Mouse (Mus musculus) thymus, postnatal 4 days (tissue): Measurements from ENCODE around the gene Rufy1.

ENCODE experiments used
- DNase-seq: peaks from one replicate; pipeline ENCODE4 v3.0.0; 2021

The Rufy1 gene

DNA sequence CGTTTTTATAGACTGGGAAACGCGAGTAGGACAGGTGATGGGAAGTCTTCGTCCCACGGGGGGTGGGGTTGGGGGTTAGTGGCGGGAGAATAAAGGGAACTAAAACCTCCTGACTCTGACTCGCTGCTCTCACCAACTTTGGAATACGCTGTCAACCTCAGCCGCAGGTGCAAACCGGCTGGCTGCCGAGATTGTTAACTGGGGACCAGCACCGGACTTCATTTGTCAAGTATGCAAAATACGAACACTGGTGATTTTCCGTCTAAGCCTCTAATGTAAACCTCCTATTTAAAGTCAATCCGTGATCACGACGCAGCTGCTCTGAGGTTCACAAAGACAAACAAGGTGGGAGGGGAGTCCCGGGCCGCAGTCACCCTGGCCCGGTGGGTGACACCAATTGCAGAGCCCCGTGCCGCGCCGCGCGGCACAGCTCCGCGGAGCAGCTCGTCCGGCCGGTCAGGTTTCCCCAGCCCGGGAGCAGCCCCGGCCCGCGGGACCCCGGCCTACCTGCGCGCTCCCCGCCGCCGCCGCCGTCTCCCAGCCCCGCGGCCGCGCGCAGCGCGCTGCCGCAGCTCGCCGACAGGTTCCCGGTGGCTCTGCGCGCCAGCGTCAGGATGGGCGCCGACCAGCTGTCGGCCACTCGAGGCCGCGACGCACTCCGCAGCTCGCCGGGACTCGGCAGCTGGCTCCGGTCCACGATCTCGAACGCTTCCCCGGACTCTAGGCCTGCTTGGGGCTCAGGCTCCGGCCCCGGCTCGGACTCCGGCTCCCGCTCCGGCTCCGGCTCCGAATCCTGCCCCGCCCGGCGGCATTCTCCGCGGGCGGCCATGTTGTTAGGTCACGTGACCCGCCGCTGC lies at the start of gene Rufy1:
Gene Rufy1, minus strand, starts transcription at position 849 of the 857 bp plus-strand sequence.
- DNase-seq = peak; percentile 90

DNA sequence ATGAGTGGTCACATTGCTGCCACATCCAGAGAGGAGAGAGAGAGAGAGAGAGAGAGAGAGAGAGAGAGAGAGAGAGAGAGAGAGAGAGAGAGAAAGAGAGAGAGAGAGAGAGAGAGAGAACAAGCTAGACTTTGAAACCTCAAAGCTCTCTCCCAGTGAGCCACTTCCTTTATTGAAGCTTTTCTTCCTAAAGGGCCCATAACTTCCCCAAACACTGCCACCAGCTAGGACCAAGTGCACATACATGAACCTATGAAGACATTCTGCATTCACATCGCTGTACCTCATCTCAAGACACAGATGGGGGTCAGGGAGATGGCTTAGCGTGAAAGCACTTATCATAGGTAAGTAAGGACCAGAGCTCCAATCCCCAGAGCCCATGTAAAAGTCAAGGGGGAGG lies 47.1 kb upstream of the Rufy1 start:
- DNase-seq = no peak

DNA sequence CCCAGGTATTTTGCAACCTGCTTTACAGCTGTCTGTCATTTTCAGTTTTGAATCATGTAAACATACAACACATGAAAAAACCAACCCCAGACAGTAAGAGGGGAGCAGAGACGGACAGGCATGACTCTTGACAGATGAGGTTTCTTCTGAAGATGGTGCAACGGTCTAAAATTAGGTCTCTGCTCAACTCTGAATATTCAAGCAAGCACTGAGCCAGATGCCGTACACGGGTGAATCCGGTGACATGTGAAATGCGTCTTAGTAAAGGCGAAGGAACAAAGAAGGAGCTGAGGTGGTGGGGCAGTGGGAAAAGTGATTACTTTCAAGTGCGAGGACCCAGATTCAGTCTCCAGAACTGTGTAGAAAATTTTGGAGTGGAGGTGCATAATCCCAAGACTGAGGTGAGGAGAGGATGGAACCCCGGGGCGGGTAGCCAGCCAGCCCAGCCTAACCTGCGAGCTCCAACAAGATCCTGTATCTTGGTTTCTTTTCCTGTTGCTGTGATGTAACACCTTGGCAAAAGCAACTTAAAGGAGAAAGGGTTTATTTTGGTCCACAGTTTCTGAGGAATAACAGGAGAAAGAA lies 46.7 kb upstream of the Rufy1 start:
- no peak for DNase-seq

DNA sequence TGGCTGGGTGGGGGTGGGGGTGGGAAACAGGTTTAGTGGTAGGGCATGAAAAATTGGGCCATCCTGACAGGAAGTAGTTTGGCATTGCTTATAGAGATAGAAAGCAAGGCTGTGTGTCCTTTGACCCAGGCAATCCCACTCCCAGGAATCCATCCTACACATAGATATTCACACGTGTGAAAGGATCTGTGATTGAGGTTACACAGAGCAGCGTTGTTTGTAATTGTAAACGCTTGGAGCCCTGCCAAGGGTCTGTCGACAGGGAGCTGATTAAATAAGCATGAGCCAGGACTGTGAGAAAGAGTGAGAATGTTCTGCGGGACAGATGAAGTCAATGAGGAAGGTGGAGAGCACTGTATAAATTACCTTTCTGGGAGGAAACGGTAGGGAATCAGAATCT lies 46.0 kb upstream of the Rufy1 start:
- DNase-seq = no peak

DNA sequence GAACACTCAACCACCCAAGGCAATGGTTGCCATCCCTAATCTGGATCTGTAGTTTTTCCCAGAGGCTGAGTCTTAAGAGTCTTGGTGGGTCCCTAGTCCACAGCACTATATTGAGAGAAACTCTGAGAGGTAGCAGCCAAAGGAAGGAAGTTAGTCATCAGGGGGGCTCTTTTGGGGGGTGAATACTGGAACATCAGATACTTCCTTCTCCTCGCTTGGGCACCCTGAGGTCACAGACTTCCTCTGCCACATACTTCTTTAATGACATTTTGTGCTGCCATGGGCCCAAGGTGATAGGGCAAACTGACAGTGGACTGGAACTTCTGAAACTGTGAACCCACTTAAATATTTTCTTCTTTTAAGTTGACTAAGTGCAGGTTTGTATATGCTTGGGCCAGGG lies 43.0 kb upstream of the Rufy1 start:
- no peak for DNase-seq

GRCm38 (mm10) chr11:50472161-50472939 lies 41.4 kb upstream of the Rufy1 start:
- no peak for DNase-seq

GRCm38 (mm10) chr11:50461481-50461880 lies 30.6 kb upstream of the Rufy1 start:
- DNase-seq = no peak

DNA sequence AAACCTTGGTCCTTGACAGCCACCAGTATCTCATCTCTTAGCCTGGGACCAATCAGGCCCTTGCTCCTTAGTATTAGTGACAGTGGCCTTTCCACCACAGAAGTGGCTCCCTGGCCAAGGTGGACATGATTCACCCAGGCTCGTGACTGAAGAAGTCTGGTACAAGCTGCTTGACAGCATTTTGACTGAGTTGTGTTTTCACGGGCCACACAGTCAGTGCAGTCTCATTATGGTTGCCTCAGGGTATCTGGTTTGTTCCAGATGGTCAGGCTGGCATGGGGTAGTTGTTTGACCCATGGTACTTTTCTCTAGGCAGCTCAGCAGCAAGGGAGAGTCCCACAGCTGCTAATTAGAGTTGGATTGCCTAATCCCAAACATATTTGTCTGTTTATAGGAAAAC lies 28.3 kb upstream of the Rufy1 start:
- no peak for DNase-seq

GRCm38 (mm10) chr11:50457111-50457911 lies 26.4 kb upstream of the Rufy1 start:
- peak; percentile 23 for DNase-seq

DNA sequence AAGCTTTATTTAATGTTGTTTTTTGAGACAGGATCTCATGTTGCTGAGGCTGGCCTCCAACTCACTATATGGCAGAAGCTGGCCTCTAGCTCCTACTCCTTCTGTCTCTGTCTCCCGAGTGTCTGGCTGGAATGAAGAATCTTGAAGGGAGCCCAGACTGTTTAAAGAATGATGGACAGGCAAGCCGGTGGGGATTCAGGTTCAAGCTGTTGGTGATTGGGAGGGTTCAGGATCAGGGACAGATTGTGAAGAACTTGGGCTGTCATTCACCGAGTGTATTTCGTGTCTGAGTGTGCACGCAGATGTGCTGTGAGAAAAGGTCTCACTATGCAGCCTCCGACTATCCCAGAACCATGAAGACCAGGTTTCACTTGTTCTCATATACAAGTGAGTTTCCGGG lies 25.5 kb upstream of the Rufy1 start:
- DNase-seq = no peak

GRCm38 (mm10) chr11:50454934-50455333 lies 24.0 kb upstream of the Rufy1 start:
- DNase-seq = no peak

DNA sequence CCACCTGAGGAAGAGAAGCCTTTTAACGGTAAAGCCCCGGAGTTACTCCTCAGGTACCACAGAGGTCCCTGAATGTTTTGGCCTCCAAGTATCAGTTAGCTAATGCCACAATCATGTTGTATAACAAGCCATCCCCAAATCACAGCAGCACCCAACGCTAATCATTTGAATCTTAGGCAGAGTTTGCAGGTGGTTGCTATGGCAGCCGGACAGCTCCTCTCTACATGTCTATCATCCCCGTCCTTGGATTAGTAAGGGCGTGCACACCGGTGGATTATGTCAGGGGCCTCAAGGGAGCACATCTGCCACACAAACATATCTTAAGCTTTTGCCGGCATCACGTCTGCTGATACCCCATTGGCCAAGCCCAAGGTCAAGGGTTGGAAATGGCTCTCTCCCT lies 19.3 kb upstream of the Rufy1 start:
- DNase-seq = no peak

DNA sequence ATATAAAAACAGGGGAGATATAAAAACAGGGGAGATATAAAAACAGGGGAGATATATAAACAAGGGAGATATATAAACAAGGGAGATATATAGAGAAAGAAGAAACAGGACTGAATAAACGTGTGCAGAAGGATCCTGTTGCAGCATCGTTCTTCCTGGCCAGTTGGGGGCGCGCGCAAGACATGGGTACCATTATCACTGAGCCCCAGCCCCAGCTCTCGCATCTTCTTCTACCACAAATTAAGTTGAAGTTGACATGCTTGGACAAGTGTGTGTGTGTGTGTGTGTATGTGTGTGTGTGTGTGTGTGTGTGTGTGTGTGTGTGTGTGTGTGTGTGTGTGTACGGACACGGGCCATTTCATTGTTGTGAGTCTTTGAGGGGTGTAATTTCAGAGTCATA lies 17.2 kb upstream of the Rufy1 start:
- peak; percentile 57 for DNase-seq

DNA sequence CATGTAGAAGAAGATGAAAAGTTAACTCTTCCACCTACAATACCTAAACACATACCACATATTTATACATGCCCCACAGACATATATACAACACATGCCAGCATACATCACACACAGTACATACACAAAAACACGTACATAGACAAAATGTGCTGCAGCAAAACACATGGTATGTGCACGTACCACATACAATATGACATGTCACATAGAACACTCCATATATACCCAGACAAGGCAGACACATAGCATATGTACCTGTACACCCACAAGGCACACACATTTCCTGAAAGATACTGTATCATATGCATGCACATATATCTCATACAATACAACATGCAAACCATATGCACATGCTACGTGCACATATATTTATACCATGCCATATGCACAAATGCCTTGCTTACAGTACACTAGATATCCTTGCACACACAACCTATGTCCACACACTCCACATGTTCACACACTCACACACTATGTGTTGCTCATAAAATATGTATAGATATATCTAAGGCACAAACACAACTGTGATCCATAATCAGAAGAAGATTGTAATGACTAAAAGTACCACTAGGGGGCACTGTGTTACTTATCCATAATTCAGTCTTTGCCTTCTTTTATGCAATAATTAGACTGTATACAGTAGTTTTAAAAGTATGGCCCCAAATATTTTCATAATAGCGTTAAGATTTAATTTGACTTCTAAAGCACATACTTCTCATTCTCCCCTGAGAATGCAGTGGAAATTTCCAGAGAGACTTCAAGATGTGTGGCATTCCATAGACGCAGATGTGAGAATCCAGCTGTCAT lies 12.5 kb upstream of the Rufy1 start:
- no peak for DNase-seq

DNA sequence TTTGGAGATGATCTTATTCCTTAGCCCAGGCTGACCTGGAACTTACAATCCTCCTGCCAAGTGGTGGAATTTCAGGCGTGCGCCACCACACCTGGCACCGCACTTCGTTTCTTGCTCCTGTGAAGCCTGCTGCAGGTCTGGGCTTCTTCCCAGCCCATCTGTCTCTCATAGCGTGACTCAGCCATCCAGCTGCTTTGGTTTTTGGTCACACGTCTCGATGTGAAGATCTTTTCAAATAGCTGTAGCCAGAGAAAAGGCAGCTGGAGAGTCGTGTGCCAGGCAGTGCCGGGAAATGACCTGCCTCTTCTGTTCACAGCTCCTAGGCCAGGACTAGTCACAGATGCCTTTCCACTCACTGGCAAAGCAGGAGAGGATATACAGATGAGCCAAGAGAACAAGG lies 10.7 kb upstream of the Rufy1 start:
- no peak for DNase-seq

DNA sequence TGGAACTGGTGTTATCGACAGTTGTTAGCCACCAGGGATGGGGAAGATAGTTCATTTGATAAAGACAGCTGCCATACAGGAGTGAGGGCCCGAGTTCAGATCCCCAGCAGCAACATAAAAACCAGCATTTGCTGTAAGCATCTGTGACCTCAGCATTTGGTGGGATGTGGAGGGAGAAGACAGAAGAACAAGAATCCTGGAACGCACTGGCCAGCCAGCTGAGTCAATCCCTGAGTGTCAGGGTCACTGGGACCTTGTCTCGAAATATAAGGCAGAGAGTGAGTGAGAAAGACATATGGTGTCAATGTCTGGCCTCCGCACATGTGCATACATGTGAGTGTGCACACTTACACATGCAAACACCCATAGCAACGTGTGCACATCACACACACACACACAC lies 9.8 kb upstream of the Rufy1 start:
- no peak for DNase-seq

GRCm38 (mm10) chr11:50439857-50440256 lies 8.9 kb upstream of the Rufy1 start:
- DNase-seq = peak; percentile 50

DNA sequence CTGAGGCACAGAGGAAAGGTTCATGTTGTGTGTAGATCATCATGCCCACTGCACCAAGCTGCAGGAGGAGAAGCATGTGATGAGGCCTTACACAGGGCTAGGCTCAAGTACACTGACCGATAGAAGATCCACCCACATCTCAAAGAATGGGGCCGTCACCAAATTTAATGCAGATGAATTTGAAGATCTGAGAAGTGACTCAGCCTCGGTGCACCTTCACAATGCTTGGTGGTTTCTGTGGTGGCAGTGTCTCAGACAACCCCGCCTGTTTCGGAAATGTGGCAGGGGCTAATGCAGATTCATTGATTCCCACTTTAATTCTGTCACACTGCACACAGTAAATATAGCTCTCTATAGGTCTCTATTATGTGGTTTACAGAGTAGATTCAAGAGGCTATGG lies 2.0 kb upstream of the Rufy1 start:
- no peak for DNase-seq

DNA sequence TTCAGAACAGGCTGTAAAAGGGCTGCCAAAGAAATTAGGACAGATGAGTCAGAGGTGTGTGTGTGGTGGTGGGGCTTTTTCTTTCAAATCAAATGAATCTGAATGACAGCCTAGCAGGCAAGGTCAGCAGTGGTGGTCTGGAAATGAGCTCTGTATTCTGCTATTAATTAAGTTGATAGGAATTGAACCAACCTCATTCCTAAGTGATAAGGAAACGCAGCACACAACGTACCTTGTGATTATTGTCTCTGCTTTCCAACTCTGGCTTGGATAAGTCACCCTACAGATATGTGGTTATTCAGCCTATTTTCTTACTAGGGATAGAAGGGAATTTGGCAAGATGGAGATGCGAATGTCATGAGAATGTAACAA lies 1.1 kb upstream of the Rufy1 start:
- no peak for DNase-seq

DNA sequence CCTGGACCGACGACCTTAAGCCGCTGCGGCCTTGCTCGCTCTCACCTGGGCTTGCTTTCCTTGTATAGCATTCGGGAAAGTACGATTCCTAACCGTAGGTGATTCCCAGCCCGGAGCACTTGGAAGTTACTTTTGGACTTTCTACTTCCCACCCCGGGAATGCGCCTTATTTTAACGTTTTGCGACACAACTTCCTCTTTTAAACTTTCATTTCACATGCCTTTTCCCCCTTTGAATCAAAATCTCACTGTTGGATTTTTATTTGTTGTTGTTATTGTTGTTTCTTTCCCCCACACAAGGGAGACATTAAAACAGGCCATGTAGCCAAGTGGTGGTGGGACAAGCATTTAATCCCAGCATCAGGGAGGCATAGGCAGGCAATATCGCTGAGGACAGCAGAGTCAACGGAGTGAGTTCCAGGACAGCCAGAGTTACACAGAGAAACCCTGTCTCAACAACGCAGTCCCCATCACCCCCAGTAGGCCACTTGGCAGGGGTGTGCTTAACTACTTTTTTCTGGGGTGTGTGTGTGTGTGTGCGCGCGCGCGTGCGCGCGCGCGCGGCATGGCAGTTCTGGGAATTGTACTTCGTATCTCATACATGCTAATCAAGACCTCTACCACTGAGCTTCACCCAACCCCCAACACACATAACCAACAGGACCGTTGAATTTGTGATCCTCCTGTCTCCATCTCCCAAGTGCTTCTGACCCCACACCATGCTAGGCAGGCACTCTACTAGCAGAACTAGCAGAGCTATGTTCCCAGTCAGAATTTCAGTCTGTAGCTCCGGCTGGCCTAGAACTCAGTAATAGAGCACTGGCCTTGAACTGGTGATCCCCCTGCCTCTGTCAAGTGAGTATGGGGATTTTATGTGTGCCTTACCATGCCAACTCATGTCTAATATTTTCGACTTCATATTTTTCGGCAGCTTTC lies 476 bp upstream of the Rufy1 start:
- DNase-seq = peak; percentile 41

GRCm38 (mm10) chr11:50426056-50426455 lies 4.9 kb downstream of the Rufy1 start:
- no peak for DNase-seq
